Mouse (Mus musculus) intestine, embryonic 16.5 days (tissue): Measurements from ENCODE around the gene Tmem106c. TPM values are rescaled to one million over a fixed set of nuclear protein-coding genes. Genes with fewer than 3 reads are reported as not detected.

Experiments
- ATAC-seq: fragments of 200-750 bp; cut with Nextera tagmentation; 2 replicates; pipeline ENCODE4 v1.8.0; 2017; ENCODE audit warnings: moderate TSS enrichment, moderate library complexity
- H3K27ac ChIP-seq: fragments of 300-500 bp; sonication (generic); 2 replicates; pipeline ENCODE4 v1.5.1; 2014; ENCODE audit warnings: mild to moderate bottlenecking, low read length
- H3K27me3 ChIP-seq: fragments of 300-500 bp; sonication (generic); replicated peaks from 2 replicates; pipeline ENCODE4 v1.6.1; 2014; ENCODE audit warnings: low read length, control low read depth, mixed read lengths; ENCODE audit not compliant: control insufficient read depth, insufficient read depth
- H3K36me3 ChIP-seq: fragments of 300-500 bp; sonication (generic); 2 replicates; pipeline ENCODE4 v1.6.1; 2014; ENCODE audit warnings: low read length, control low read depth; ENCODE audit not compliant: control insufficient read depth, insufficient read depth
- H3K4me1 ChIP-seq: fragments of 300-500 bp; sonication (generic); 2 replicates; pipeline ENCODE4 v1.6.1; 2014; ENCODE audit warnings: low read length, control low read depth, mixed read lengths; ENCODE audit not compliant: control insufficient read depth, insufficient read depth
- H3K4me2 ChIP-seq: fragments of 300-500 bp; sonication (generic); 2 replicates; pipeline ENCODE4 v1.6.1; 2014; ENCODE audit warnings: low read depth, low read length, control low read depth
- H3K4me3 ChIP-seq: fragments of 300-500 bp; sonication (generic); 2 replicates; pipeline ENCODE4 v1.5.1; 2014; ENCODE audit warnings: mild to moderate bottlenecking, low read length
- H3K9ac ChIP-seq: fragments of 300-500 bp; sonication (generic); 2 replicates; pipeline ENCODE4 v1.6.1; 2014; ENCODE audit warnings: low read depth, low read length
- H3K9me3 ChIP-seq: fragments of 300-500 bp; sonication (generic); 2 replicates; pipeline ENCODE4 v1.6.1; 2016; ENCODE audit warnings: low read length, control low read depth; ENCODE audit not compliant: control insufficient read depth
- WGBS: fragments of 180-500 bp; shearing (Covaris S2); extraction: QIAGEN DNeasy Blood & Tissue Kit; methylation state at CpG from one replicate; pipeline ENCODE4 v1.1.7; 2014; 5-methylcytosine and 5-hydroxymethylcytosine counted together
- polyA plus RNA-seq: library from polyadenylated mRNA; unstranded; fragments of >200 nt; fragmentation: Nextera tagmentation; extraction: Ambion mirVana; gene quantifications from 2 replicates; pipeline ENCODE4 v1.2.1, GENCODE M21; 2015

Gene Tmem106c
- polyA plus RNA-seq, 1 experiment from 2014 or later, result 51.6 TPM

DNA sequence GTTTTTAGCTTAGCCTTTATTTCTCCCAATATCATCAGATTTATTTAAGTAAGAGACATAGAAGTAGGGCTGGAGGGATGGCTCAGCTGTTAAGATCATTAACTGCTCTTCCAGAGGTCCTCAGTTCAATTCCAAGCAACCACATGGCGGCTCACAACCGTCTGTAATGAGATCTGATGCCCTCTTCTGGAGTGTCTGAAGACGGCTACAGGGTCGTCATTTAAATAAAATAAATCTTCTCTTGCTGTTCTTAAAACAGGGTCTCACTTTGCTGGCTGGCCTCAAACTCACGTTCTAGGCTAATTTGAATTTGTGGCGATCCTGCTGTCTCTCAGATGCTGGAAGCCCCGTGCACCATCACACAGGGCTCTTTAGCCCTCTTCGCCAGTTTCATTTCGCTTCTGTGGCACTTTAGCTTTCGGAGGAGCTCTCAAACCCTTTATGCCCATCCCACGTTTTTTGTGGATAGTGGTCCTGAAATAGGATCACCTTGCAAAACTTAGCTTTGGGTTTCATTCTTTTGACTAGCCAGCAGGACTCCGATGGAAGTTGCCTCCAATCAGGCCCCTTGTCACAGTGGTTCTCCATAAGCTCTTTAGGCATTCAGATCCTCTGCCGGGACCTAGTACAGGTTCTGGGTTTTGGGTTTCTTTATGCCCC, 541 bp upstream of the Tmem106c start:
- Histone ChIP-seq H3K27ac (peak overlapping the region; percentile 29; the same call in 1 of the 2 replicates), H3K36me3 (no peaks in the 10 kb centered on the region), H3K9ac (peak overlapping the region; percentile 85), H3K27me3 (no peaks in the 10 kb centered on the region), H3K9me3 (no peaks in the 10 kb centered on the region), H3K4me1 (peaks cover 4% of the 10 kb centered on the region; the same call in 1 of the 2 replicates), H3K4me3 (peak overlapping the region; percentile 87), H3K4me2 (peak overlapping the region; percentile 91)
- peak; percentile 19; the same call in 1 of the 2 replicates for ATAC-seq
- WGBS, result 10% methylated on average over 13 of the region's 13 CpGs

- Histone ChIP-seq H3K4me3 (peak overlapping the region; percentile 87), H3K27ac (no peak overlapping the region), H3K4me1 (peaks cover 4% of the 10 kb centered on the region; the same call in 1 of the 2 replicates), H3K27me3 (no peaks in the 10 kb centered on the region), H3K4me2 (peak overlapping the region; percentile 91), H3K9me3 (no peaks in the 10 kb centered on the region), H3K9ac (peak overlapping the region; percentile 85), H3K36me3 (no peaks in the 10 kb centered on the region)
- ATAC-seq, result peak; percentile 6; the same call in 1 of the 2 replicates
- 26% methylated on average over 7 of the region's 7 CpGs for WGBS
These were observed 812 bp downstream of the Tmem106c start for GRCm38 (mm10) chr15:97964836-97965187.

GRCm38 (mm10) chr15:97965311-97966045, 1.5 kb downstream of the Tmem106c start:
- Histone ChIP-seq H3K27me3 (no peaks in the 10 kb centered on the region), H3K4me1 (peaks cover 4% of the 10 kb centered on the region; the same call in 1 of the 2 replicates), H3K4me2 (no peak overlapping the region), H3K27ac (no peak overlapping the region), H3K36me3 (no peaks in the 10 kb centered on the region), H3K9ac (no peak overlapping the region), H3K9me3 (no peaks in the 10 kb centered on the region), H3K4me3 (no peak overlapping the region)
- 67% methylated on average over 17 of the region's 17 CpGs for WGBS
- ATAC-seq, result no peak

- WGBS, result 51% methylated on average over 6 of the region's 6 CpGs
- ATAC-seq, result no peak
- Histone ChIP-seq H3K27me3 (no peaks in the 10 kb centered on the region), H3K4me3 (no peak overlapping the region), H3K4me1 (no peaks in the 10 kb centered on the region), H3K4me2 (no peak overlapping the region), H3K36me3 (no peaks in the 10 kb centered on the region), H3K9me3 (no peaks in the 10 kb centered on the region), H3K9ac (no peak overlapping the region), H3K27ac (no peak overlapping the region)
These were observed 6.3 kb downstream of the Tmem106c start for GRCm38 (mm10) chr15:97970299-97970698.

DNA sequence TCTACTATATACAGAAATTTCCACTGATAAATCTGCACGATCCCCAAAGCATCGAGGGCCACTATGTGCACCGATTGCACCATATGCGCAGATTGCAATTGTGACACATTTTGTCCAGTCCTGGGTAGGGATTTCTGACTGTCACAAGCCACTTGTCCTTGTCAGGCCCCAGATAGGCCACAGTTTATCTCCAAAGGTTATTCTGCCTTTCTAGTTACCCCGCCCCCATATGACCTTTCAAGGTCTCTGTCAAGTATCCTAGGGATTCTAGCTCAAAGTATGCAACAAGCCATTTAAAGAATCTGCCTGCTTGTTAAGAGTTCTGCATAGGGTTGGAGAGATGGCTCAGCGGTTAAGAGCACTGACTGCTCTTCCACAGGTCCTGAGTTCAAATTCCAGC, 8.6 kb downstream of the Tmem106c start:
- no peak overlapping the region for H3K27ac ChIP-seq
- no peak overlapping the region for H3K4me2 ChIP-seq
- no peaks in the 10 kb centered on the region for H3K4me1 ChIP-seq
- no peaks in the 10 kb centered on the region for H3K36me3 ChIP-seq
- no peaks in the 10 kb centered on the region for H3K9me3 ChIP-seq
- no peak overlapping the region for H3K4me3 ChIP-seq
- H3K9ac ChIP-seq, result no peak overlapping the region
- 76% methylated on average over 6 of the region's 6 CpGs for WGBS
- no peak for ATAC-seq
- H3K27me3 ChIP-seq, result no peaks in the 10 kb centered on the region

GRCm38 (mm10) chr15:97973248-97974005, 9.4 kb downstream of the Tmem106c start:
- Histone ChIP-seq H3K9me3 (no peaks in the 10 kb centered on the region), H3K9ac (no peak overlapping the region), H3K4me1 (no peaks in the 10 kb centered on the region), H3K4me3 (no peak overlapping the region), H3K27ac (no peak overlapping the region), H3K4me2 (no peak overlapping the region), H3K36me3 (no peaks in the 10 kb centered on the region), H3K27me3 (no peaks in the 10 kb centered on the region)
- WGBS, result 43% methylated on average over 11 of the region's 11 CpGs
- ATAC-seq, result peak; percentile 64; the same call in 1 of the 2 replicates

DNA sequence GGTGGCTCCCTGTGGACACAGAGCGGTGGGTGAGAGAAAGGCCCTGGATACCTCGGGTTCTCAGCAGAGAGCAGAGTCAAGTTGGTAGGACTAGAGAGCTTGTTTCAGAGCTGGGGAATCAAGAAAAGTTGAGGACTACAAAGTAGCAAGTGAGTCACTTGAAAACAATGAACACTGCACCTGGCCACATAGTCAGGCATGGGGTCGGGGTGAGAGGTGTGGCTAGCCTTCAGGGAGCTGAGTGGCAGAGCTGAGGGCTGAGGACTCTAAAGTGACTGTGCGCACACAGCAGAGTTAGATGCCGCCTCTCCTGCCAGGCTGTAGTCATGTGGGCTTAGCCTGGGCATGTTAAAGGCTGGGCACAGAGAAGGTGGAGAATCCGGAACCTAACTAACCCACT, 17.6 kb downstream of the Tmem106c start:
- H3K36me3 ChIP-seq, result no peaks in the 10 kb centered on the region
- no peak for ATAC-seq
- H3K9ac ChIP-seq, result no peak overlapping the region
- H3K4me3 ChIP-seq, result no peak overlapping the region
- H3K9me3 ChIP-seq, result peaks cover 11% of the 10 kb centered on the region
- H3K27me3 ChIP-seq, result no peaks in the 10 kb centered on the region
- WGBS, result 86% methylated on average over 6 of the region's 6 CpGs
- H3K4me2 ChIP-seq, result no peak overlapping the region
- H3K4me1 ChIP-seq, result no peaks in the 10 kb centered on the region
- H3K27ac ChIP-seq, result no peak overlapping the region

GRCm38 (mm10) chr15:97989544-97989943, 25.5 kb downstream of the Tmem106c start:
- H3K9me3 ChIP-seq, result no peaks in the 10 kb centered on the region
- 0 out of 2 replicates have a peak, but pooled peaks cover 2% of the 10 kb centered on the region for H3K27me3 ChIP-seq
- H3K4me3 ChIP-seq, result no peak overlapping the region
- no peaks in the 10 kb centered on the region for H3K36me3 ChIP-seq
- H3K4me1 ChIP-seq, result peaks cover 13% of the 10 kb centered on the region
- H3K9ac ChIP-seq, result no peak overlapping the region
- no peak overlapping the region for H3K27ac ChIP-seq
- H3K4me2 ChIP-seq, result no peak overlapping the region
- 50% methylated on average over 1 of the region's 1 CpGs for WGBS
- ATAC-seq, result no peak

GRCm38 (mm10) chr15:97990124-97990523, 26.1 kb downstream of the Tmem106c start:
- no peak for ATAC-seq
- 0 out of 2 replicates have a peak overlapping the region, but pooled peaks have one; percentile 14 for H3K9ac ChIP-seq

More at GRCm38 (mm10) chr15:97990124-97990523, 26.1 kb downstream of the Tmem106c start:
- H3K27me3 ChIP-seq, result 0 out of 2 replicates have a peak, but pooled peaks cover 2% of the 10 kb centered on the region
- H3K4me1 ChIP-seq, result peaks cover 13% of the 10 kb centered on the region
- no peaks in the 10 kb centered on the region for H3K36me3 ChIP-seq
- no peak overlapping the region for H3K4me2 ChIP-seq
- no peak overlapping the region for H3K27ac ChIP-seq
- 6% methylated on average over 6 of the region's 6 CpGs for WGBS
- no peak overlapping the region for H3K4me3 ChIP-seq
- H3K9me3 ChIP-seq, result no peaks in the 10 kb centered on the region
